Comparison of ENCODE assay signal across 12 mouse cellular contexts in genomic region chr1:125679522-125680077, GRCm38 (mm10). TPM values are rescaled to one million over a fixed set of nuclear protein-coding genes. Genes with fewer than 3 reads are reported as not detected.
DNase-seq lines count a peak whose midpoint lies in the region; ATAC-seq and TF ChIP-seq lines count a peak whose summit lies in the region.
"Had no signal": no experiment of that assay in that cellular context is flagged by ENCODE, and none has a peak within 500 bp of the region (broad histone marks: within the 10 kb centered on the region; RNA-seq: fewer than 3 reads in every experiment).

No protein-coding gene starts in this region.

- peak overlapping the region; percentile 0; the same call in 1 of the 2 replicates for H3K4me2 ChIP-seq in kidney, embryonic 16.5 days (replicated peaks; ENCODE audit: low read depth, low read length)
- no peak overlapping the region for H3K4me2 ChIP-seq in heart, postnatal 0 days (ENCODE audit: low read depth, low read length)
- H3K4me2 ChIP-seq in midbrain, postnatal 0 days (ENCODE audit: low read depth, low read length, poor library complexity, severe bottlenecking): no peak overlapping the region
- H3K4me2 ChIP-seq: embryonic facial prominence, embryonic 12.5 days had no signal

- no peaks in the 10 kb centered on the region for H3K9me3 ChIP-seq in kidney, embryonic 16.5 days (ENCODE audit: low read length)
- H3K9me3 ChIP-seq in heart, postnatal 0 days (replicated peaks; ENCODE audit: control insufficient read depth, low read length): no peaks in the 10 kb centered on the region
- no peaks in the 10 kb centered on the region for H3K9me3 ChIP-seq in midbrain, postnatal 0 days (ENCODE audit: low read length)
- H3K9me3 ChIP-seq: embryonic facial prominence, embryonic 12.5 days had no signal

- TF ChIP-seq CTCF in brain, embryonic 14.5 days (IDR thresholded peaks at IDR 0.05; ENCODE audit: borderline replicate concordance, extremely low read depth, insufficient read depth, insufficient read length): no peak
- TF ChIP-seq CTCF in heart, postnatal 0 days (IDR thresholded peaks at IDR 0.05; ENCODE audit: low read depth): no peak
- no peak for TF ChIP-seq CTCF in midbrain, postnatal 0 days (IDR thresholded peaks at IDR 0.05)

- no peak for TF ChIP-seq POLR2A in brain, embryonic 14.5 days (IDR thresholded peaks at IDR 0.05; ENCODE audit: borderline replicate concordance, extremely low read depth, insufficient read depth, insufficient read length, poor library complexity, severe bottlenecking)

- ATAC-seq in kidney, embryonic 16.5 days (ENCODE audit: low FRiP score, low TSS enrichment): no peak
- ATAC-seq in heart, postnatal 0 days (ENCODE audit: insufficient read depth, low read depth): peak; percentile 62; the same call in 1 of the 2 replicates
- no peak for ATAC-seq in midbrain, postnatal 0 days (ENCODE audit: low FRiP score)

- H3K36me3 ChIP-seq in kidney, embryonic 16.5 days (ENCODE audit: insufficient read depth, low read length): no peaks in the 10 kb centered on the region
- H3K36me3 ChIP-seq in heart, postnatal 0 days (replicated peaks; ENCODE audit: control insufficient read depth, insufficient read depth, low read length): no peaks in the 10 kb centered on the region
- H3K36me3 ChIP-seq in midbrain, postnatal 0 days (ENCODE audit: insufficient read depth, low read length): no peaks in the 10 kb centered on the region
- H3K36me3 ChIP-seq: embryonic facial prominence, embryonic 12.5 days had no signal

- no peak overlapping the region for H3K27ac ChIP-seq in kidney, embryonic 16.5 days (ENCODE audit: low read length)
- H3K27ac ChIP-seq in heart, postnatal 0 days (ENCODE audit: low read depth): no peak overlapping the region
- no peak overlapping the region for H3K27ac ChIP-seq in midbrain, postnatal 0 days (ENCODE audit: low read depth, low read length)
- H3K27ac ChIP-seq: embryonic facial prominence, embryonic 12.5 days had no signal

- no peak for TF ChIP-seq EP300 in heart, postnatal 0 days (IDR thresholded peaks at IDR 0.05; ENCODE audit: low read depth)

- H3K4me1 ChIP-seq in kidney, embryonic 16.5 days (ENCODE audit: insufficient read depth, low read length): peaks cover 15% of the 10 kb centered on the region
- peaks cover 9% of the 10 kb centered on the region; the same call in 1 of the 2 replicates for H3K4me1 ChIP-seq in heart, postnatal 0 days (ENCODE audit: control insufficient read depth, insufficient read depth)
- H3K4me1 ChIP-seq in midbrain, postnatal 0 days (ENCODE audit: insufficient read depth, low read length): no peaks in the 10 kb centered on the region
- H3K4me1 ChIP-seq: embryonic facial prominence, embryonic 12.5 days had no signal

- DNase-seq in kidney, adult 8-10 months: no peak
- DNase-seq in brain, embryonic 14.5 days (ENCODE audit: low read depth): peak; percentile 41
- peak; percentile 34 for DNase-seq in heart, postnatal 0 days (ENCODE audit: low spot score)
- peak; percentile 10 for DNase-seq in lung, postnatal 36 days
- DNase-seq in layer of hippocampus, adult 18-20 months (ENCODE audit: low spot score in 2 of 2): no peak
- DNase-seq in midbrain, postnatal 0 days (ENCODE audit: low spot score): no peak
- DNase-seq: cerebellum, adult 9-11 months; kidney, postnatal 4 days; right cerebral cortex, postnatal 25 days had no signal

- no peaks in the 10 kb centered on the region for H3K27me3 ChIP-seq in kidney, embryonic 16.5 days (ENCODE audit: insufficient read depth, low read length)
- H3K27me3 ChIP-seq in heart, postnatal 0 days (ENCODE audit: control insufficient read depth, insufficient read depth, low read length): no peaks in the 10 kb centered on the region
- no peaks in the 10 kb centered on the region for H3K27me3 ChIP-seq in midbrain, postnatal 0 days (ENCODE audit: insufficient read depth, low read length)
- H3K27me3 ChIP-seq: embryonic facial prominence, embryonic 12.5 days had no signal

- no peak overlapping the region for H3K4me3 ChIP-seq in kidney, embryonic 16.5 days (ENCODE audit: low read length)
- H3K4me3 ChIP-seq in heart, postnatal 0 days (ENCODE audit: low read depth, low read length): no peak overlapping the region
- H3K4me3 ChIP-seq in midbrain, postnatal 0 days (ENCODE audit: low read depth, low read length): no peak overlapping the region
- H3K4me3 ChIP-seq: embryonic facial prominence, embryonic 12.5 days had no signal

- 82% methylated on average over 4 of the region's 4 CpGs for WGBS in kidney, embryonic 16.5 days
- WGBS in heart, postnatal 0 days: 62% methylated on average over 4 of the region's 4 CpGs
- 84% methylated on average over 4 of the region's 4 CpGs for WGBS in midbrain, postnatal 0 days

- no peak overlapping the region for H3K9ac ChIP-seq in kidney, embryonic 16.5 days (replicated peaks; ENCODE audit: low read length)
- H3K9ac ChIP-seq in heart, postnatal 0 days (replicated peaks; ENCODE audit: low read depth, low read length): no peak overlapping the region
- no peak overlapping the region for H3K9ac ChIP-seq in midbrain, postnatal 0 days (replicated peaks; ENCODE audit: low read length, poor library complexity, severe bottlenecking)
- H3K9ac ChIP-seq: embryonic facial prominence, embryonic 12.5 days had no signal

RNA-seq across cellular contexts. Expression of gene Gpr39, which starts 2.8 kb away (rescaled TPM):
- polyA plus RNA-seq in kidney, embryonic 16.5 days (2015; fragmentation: Nextera tagmentation; extraction: Ambion mirVana): 6.2 and 7.0 TPM in 2 replicates
- 0.14 and 0.22 TPM in 2 replicates for polyA plus RNA-seq in brain, embryonic 14.5 days (2012; rRNA removed)
- 0.27 and 1.1 TPM in 2 replicates for total RNA-seq in heart, postnatal 0 days (2014; rRNA removed; ENCODE audit: low replicate concordance)
- 0.62 and 1.1 TPM in 2 replicates for polyA plus RNA-seq in heart, postnatal 0 days (2015; fragmentation: Nextera tagmentation; extraction: Ambion mirVana)
- under 1 TPM in 1 of 2 experiments, not detected in 1; 0.27 TPM for total RNA-seq in layer of hippocampus, adult 18-20 months (2021)
- 1.6 TPM in 1 of 2 replicates, not detected in the other for total RNA-seq in midbrain, postnatal 0 days (2014; rRNA removed)
- polyA plus RNA-seq in midbrain, postnatal 0 days (2015; fragmentation: Nextera tagmentation; extraction: Ambion mirVana): 0.06 TPM in 1 of 2 replicates, not detected in the other
- total RNA-seq: monocyte, adult 5-6 weeks had no signal
- polyA plus RNA-seq: embryonic facial prominence, embryonic 12.5 days had no signal

Comparison
In these comparisons a context has a peak if more than half of its experiments do, and no peak if none do; other contexts are left out.
1. DNase-seq: peak in brain, embryonic 14.5 days (single experiment), heart, postnatal 0 days (single experiment) and lung, postnatal 36 days (single experiment); none in kidney, adult 8-10 months (0 of 2), layer of hippocampus, adult 18-20 months (0 of 2) and midbrain, postnatal 0 days (single experiment).